Mouse (Mus musculus) cerebellum, adult 8-10 months (tissue): ENCODE measurements around the gene Rhbdd2.
"Not testable (repeated sequence)": the region's sequence is repeated elsewhere in the genome, so short reads cannot be mapped to it uniquely, and the experiment has no call there.

Source experiments
- DNase-seq: peaks from one replicate; pipeline ENCODE4 v3.0.0; 2022

Rhbdd2 gene

DNA sequence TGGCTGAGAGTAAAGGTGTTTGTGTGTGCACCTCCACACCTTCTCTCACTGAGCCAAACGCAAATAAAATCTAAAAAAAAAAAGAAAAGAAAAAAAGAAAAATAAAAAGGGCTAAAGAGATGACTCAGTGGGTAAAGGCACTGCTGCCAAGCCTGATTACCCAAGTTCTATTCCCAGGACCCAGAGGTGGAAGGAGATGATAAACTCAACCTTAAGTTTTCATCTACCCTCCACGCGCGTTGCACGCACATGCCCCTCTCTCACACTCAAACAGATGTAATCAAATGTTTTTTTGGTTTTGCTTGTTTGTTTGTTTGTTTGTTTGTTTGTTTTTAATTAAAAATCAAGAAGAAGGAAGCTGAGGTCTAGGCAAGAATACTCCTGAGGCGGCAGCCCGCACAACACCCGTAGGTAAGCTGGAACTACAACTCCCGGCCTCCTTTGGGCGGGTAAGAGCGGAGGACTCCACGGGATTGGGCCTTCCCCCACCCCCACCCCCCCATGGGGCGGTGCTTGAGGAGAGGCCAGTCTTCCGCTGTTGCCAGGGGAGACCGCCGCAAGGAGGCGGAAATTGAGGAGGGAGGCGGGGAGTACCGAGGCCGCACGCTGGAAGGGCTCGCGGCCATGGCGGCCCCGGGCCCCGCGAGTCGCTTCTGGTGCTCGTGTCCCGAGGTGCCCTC, at the start of gene Rhbdd2:
TSS of gene Rhbdd2 (plus strand) at position 502 of the 680 bp plus-strand sequence.
- peak; percentile 96 for DNase-seq

DNA sequence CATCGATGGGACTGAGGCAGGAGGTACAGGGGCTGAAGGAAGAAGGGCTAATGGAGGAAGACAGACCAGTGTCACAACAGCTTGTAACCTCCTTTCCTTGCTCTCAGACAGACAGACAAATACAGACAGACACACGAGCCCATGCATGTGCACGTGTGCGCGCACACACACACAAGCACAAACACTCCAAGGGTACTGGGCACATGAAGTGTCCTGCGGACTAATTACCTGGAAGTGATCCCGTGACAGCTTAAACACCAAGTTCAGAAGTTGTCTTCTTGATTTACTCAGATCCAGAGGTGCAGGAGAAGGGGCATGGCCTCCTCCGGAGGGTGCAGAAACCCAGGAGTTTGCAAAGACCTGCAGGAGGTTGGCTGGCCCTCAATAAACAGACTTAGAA, 46.7 kb upstream of the Rhbdd2 start:
- no peak for DNase-seq

GRCm38 (mm10) chr5:135587764-135588163, 44.7 kb upstream of the Rhbdd2 start:
- no peak for DNase-seq

- no peak for DNase-seq
Observed at GRCm38 (mm10) chr5:135589996-135590784, 42.2 kb upstream of the Rhbdd2 start.

GRCm38 (mm10) chr5:135604643-135605042, 27.8 kb upstream of the Rhbdd2 start:
- not testable (repeated sequence) for DNase-seq

DNA sequence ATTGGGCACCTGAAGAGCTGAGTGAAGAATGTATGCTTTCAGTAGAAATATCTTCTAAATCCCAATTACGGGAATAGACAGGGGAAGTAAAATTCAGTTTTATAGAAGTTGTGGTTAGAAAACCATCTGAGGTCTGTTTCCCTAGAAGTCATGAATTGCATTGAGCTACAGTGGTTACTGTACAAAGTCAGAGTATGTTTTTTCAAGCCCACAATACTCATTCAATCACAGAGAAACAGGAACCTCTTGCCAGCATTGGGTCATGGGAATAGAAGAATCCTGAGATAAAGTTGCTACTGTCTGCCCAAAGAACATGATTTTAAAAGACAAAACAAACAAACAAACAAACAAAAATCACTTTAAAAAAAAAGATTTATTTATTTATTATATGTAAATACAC, 25.7 kb upstream of the Rhbdd2 start:
- DNase-seq, result not testable (repeated sequence)

DNA sequence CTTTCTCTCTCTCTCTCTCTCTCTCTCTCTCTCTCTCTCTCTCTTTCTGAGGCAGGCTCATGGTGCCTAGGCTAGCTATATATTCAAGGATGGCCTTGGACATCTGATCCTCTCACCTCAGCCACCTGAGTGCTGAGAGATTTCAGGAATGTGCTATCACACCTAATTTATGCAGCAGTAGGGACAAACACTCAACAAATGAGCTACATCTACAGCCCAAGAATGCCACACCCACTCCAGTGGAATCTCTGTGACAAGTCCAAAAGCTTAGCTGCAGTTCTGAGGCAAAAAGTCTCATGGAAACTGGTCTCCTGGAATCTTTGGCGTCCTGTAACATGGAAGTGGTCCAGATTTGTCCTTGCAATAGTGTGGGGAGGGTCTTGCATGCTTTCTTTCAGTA, 24.8 kb upstream of the Rhbdd2 start:
- DNase-seq, result no peak

- no peak for DNase-seq
Observed at GRCm38 (mm10) chr5:135609794-135610193, 22.6 kb upstream of the Rhbdd2 start.

DNA sequence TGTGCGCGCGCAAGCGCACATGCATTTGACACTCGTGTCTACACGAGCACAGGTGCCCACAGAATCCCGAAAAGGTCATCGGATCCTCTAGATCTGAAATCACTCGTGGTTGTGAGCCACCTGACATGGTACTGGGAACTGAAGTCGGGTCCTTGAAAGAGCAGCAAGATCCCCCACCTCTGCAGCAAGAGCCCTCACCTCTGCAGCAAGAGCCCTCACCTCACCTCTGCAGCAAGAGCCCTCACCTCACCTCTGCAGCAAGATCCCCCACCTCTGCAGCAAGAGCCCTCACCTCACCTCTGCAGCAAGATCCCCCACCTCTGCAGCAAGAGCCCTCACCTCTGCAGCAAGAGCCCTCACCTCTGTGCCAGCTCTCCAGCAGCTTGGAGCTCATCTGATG, 12.7 kb upstream of the Rhbdd2 start:
- DNase-seq, result not testable (repeated sequence)

- DNase-seq, result no peak
Observed at GRCm38 (mm10) chr5:135620526-135620925, 11.9 kb upstream of the Rhbdd2 start.

GRCm38 (mm10) chr5:135621725-135622124, 10.7 kb upstream of the Rhbdd2 start:
- no peak for DNase-seq

GRCm38 (mm10) chr5:135623006-135623563, 9.3 kb upstream of the Rhbdd2 start:
- DNase-seq, result no peak

- DNase-seq, result no peak
Observed at GRCm38 (mm10) chr5:135628916-135629315, 3.5 kb upstream of the Rhbdd2 start.

GRCm38 (mm10) chr5:135629401-135629800, 3.0 kb upstream of the Rhbdd2 start:
- no peak for DNase-seq

DNA sequence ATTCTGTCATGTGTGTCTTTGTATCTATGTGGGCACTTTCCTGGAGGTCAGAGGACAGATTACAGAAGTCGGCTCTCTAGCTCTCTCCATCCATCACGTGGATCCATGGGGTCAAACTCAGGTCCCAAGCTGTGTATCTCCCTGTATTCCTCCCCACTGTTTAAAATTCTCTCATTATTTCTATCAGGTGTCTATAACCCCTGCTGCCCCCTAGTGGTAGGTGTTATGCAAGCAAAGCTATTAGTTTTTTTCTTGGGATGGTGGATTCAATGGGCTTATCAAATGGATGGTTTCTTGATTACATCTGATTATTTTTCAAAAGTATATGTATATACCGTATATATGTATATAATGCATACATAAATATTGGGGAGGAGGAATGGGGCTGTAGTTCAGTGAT, 1.8 kb upstream of the Rhbdd2 start:
- peak; percentile 72 for DNase-seq

GRCm38 (mm10) chr5:135632797-135633144, 353 bp downstream of the Rhbdd2 start:
- no peak for DNase-seq

DNA sequence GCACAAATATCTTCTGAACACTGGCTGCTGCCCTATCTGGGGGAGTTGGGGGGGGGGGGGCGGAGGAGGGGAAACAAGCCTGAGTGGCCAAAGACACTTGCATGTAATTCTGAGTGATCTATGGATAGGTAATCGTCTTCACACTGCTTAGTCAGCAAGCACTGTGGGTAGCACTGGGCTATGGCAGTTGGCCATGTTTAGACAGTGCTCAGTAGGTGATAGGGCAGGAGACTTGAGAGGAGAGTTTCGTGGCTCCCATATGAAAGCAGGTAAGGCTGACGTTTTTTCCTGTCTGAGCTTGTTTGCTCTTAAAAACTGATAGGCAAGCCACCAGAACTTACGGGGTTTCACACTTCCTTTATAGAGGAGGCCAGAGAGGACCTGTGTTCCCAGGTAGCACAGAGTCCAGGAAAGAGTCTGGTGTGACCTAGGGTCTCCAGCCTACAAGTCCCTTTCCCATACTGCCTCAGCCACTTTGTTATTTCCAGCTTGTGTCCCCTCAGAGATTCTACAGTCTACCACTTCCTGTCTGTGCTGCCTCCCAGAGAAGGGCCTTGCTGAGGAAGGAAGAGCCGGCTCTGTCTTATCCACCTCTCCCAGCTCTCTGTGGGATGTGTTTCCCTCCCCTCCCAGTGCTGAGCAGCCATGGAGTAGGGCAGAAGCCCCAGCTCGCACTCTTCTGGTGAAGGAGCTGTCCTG, 7.5 kb downstream of the Rhbdd2 start:
- no peak for DNase-seq

DNA sequence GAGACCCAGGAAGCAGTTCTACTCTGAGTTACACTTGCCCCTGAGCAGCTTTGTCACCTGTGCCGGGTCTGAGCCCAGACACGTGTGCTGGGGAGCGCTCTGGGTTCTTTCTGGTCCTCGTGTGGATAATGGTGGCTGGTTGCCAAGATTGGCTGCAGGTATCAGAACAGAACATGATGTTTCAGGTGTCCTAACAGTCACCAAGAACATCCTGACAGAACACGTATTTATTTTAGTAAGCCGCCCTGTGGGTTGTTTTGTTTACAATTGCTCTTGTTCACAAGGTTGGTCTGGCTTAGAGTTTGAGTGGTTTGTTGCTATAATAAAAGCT, 8.0 kb downstream of the Rhbdd2 start:
- DNase-seq, result no peak

DNA sequence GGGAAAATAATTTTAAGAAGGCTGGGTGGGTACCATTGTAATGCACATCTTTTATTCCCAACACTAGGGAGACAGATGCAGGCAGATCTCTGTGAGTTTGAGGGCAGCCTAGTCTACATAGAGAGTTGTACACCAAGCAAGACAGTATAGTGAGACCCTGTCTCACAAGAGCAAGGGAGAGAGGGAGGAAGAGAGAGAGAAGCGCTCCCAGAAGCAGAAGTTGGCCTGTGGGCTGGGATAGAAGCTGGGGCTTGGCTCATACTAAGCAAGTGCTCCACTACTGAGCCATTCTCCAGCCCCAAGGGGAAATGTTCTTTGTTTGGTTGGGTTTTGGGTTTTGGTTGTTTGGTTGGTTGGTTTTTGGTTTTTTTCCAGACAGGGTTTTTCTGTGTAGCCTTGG, 8.6 kb downstream of the Rhbdd2 start:
- no peak for DNase-seq

- DNase-seq, result peak; percentile 22
Observed at GRCm38 (mm10) chr5:135642686-135643551, 10.5 kb downstream of the Rhbdd2 start.

- no peak for DNase-seq
Observed at GRCm38 (mm10) chr5:135643552-135643842, 11.1 kb downstream of the Rhbdd2 start.

GRCm38 (mm10) chr5:135643869-135644268, 11.5 kb downstream of the Rhbdd2 start:
- DNase-seq, result no peak

GRCm38 (mm10) chr5:135645330-135645729, 12.9 kb downstream of the Rhbdd2 start:
- DNase-seq, result no peak
